In genomic region chr4:85186011-85186410, GRCm38 (mm10) we compare ENCODE assay signal across 10 mouse cellular contexts. TPM values are rescaled to one million over a fixed set of nuclear protein-coding genes. Genes with fewer than 3 reads are reported as not detected.
DNase-seq lines count a peak whose midpoint lies in the region; ATAC-seq and TF ChIP-seq lines count a peak whose summit lies in the region.
"Had no signal": no experiment of that assay in that cellular context is flagged by ENCODE, and none has a peak within 500 bp of the region (broad histone marks: within the 10 kb centered on the region; RNA-seq: fewer than 3 reads in every experiment).

No protein-coding gene starts in this region.

- peak; percentile 59; the same call in 1 of the 2 replicates for TF ChIP-seq CTCF in small intestine, adult 2 months (IDR thresholded peaks at IDR 0.05; ENCODE audit: extremely low read depth, insufficient read length, insufficient replicate concordance, low read depth, low read length)

- no peak for TF ChIP-seq POLR2A in small intestine, adult 2 months (IDR thresholded peaks at IDR 0.05; ENCODE audit: low read depth, low read length)

- no peaks in the 10 kb centered on the region for H3K4me1 ChIP-seq in hindbrain, embryonic 11.5 days (replicated peaks; ENCODE audit: control insufficient read depth, insufficient read depth, low read length)
- H3K4me1 ChIP-seq in hindbrain, embryonic 12.5 days = no peaks in the 10 kb centered on the region
- H3K4me1 ChIP-seq in midbrain, embryonic 10.5 days = no peaks in the 10 kb centered on the region
- no peaks in the 10 kb centered on the region for H3K4me1 ChIP-seq in midbrain, embryonic 13.5 days (replicated peaks)
- H3K4me1 ChIP-seq in small intestine, adult 2 months (ENCODE audit: control insufficient read depth, insufficient read depth, insufficient read length, low read length) = no peaks in the 10 kb centered on the region
- H3K4me1 ChIP-seq: limb, embryonic 15.5 days had no signal

- H3K9me3 ChIP-seq in hindbrain, embryonic 11.5 days (ENCODE audit: control insufficient read depth, low read length) = no peaks in the 10 kb centered on the region
- no peaks in the 10 kb centered on the region for H3K9me3 ChIP-seq in hindbrain, embryonic 12.5 days (replicated peaks)
- H3K9me3 ChIP-seq in midbrain, embryonic 10.5 days (replicated peaks) = no peaks in the 10 kb centered on the region
- H3K9me3 ChIP-seq in midbrain, embryonic 13.5 days = no peaks in the 10 kb centered on the region
- H3K9me3 ChIP-seq: limb, embryonic 15.5 days had no signal

- H3K36me3 ChIP-seq in hindbrain, embryonic 11.5 days (ENCODE audit: control insufficient read depth, insufficient read depth, low read length) = no peaks in the 10 kb centered on the region
- no peaks in the 10 kb centered on the region for H3K36me3 ChIP-seq in hindbrain, embryonic 12.5 days
- no peaks in the 10 kb centered on the region for H3K36me3 ChIP-seq in midbrain, embryonic 10.5 days
- no peaks in the 10 kb centered on the region for H3K36me3 ChIP-seq in midbrain, embryonic 13.5 days
- no peaks in the 10 kb centered on the region for H3K36me3 ChIP-seq in small intestine, adult 2 months (ENCODE audit: control insufficient read depth, insufficient read depth, low read length)
- H3K36me3 ChIP-seq: limb, embryonic 15.5 days had no signal

- peak; percentile 30 for DNase-seq in hindbrain, embryonic 11.5 days (ENCODE audit: low spot score)
- DNase-seq in midbrain, embryonic 10.5 days (ENCODE audit: low spot score) = peak; percentile 24
- peak; percentile 34 for DNase-seq in brain, adult 2 months (ENCODE audit: low read depth, low spot score)
- DNase-seq in right cerebral cortex, adult 18-20 months = no peak

- no peak overlapping the region for H3K27ac ChIP-seq in hindbrain, embryonic 11.5 days (ENCODE audit: low read depth, low read length)
- no peak overlapping the region for H3K27ac ChIP-seq in hindbrain, embryonic 12.5 days
- H3K27ac ChIP-seq in midbrain, embryonic 10.5 days (replicated peaks) = no peak overlapping the region
- no peak overlapping the region for H3K27ac ChIP-seq in midbrain, embryonic 13.5 days
- H3K27ac ChIP-seq in small intestine, adult 2 months (ENCODE audit: insufficient read depth, low read depth, low read length) = no peak overlapping the region
- H3K27ac ChIP-seq: limb, embryonic 15.5 days had no signal

- H3K4me3 ChIP-seq in hindbrain, embryonic 11.5 days (ENCODE audit: low read depth, low read length) = no peak overlapping the region
- H3K4me3 ChIP-seq in hindbrain, embryonic 12.5 days = no peak overlapping the region
- H3K4me3 ChIP-seq in midbrain, embryonic 10.5 days = no peak overlapping the region
- H3K4me3 ChIP-seq in midbrain, embryonic 13.5 days (replicated peaks) = no peak overlapping the region
- no peak overlapping the region for H3K4me3 ChIP-seq in small intestine, adult 2 months (ENCODE audit: low read depth, low read length)
- H3K4me3 ChIP-seq: limb, embryonic 15.5 days had no signal

- WGBS in hindbrain, embryonic 11.5 days = 56% methylated on average over 4 of the region's 4 CpGs
- 57% methylated on average over 4 of the region's 4 CpGs for WGBS in hindbrain, embryonic 12.5 days
- WGBS in midbrain, embryonic 10.5 days = 61% methylated on average over 4 of the region's 4 CpGs
- 58% methylated on average over 4 of the region's 4 CpGs for WGBS in midbrain, embryonic 13.5 days
- WGBS in small intestine, adult 2 months = 67% methylated on average over 4 of the region's 4 CpGs

- 0 out of 2 replicates have a peak, but pooled peaks have one; percentile 17 for ATAC-seq in hindbrain, embryonic 11.5 days (ENCODE audit: low FRiP score)
- no peak for ATAC-seq in hindbrain, embryonic 12.5 days (ENCODE audit: low FRiP score)
- ATAC-seq in midbrain, embryonic 13.5 days = no peak
- ATAC-seq: forebrain, embryonic 16.5 days had no signal

- H3K27me3 ChIP-seq in hindbrain, embryonic 11.5 days (ENCODE audit: control insufficient read depth, insufficient read depth, low read length) = no peaks in the 10 kb centered on the region
- H3K27me3 ChIP-seq in hindbrain, embryonic 12.5 days = no peaks in the 10 kb centered on the region
- no peaks in the 10 kb centered on the region for H3K27me3 ChIP-seq in midbrain, embryonic 10.5 days (ENCODE audit: low read depth, poor library complexity, severe bottlenecking)
- no peaks in the 10 kb centered on the region for H3K27me3 ChIP-seq in midbrain, embryonic 13.5 days
- no peaks in the 10 kb centered on the region for H3K27me3 ChIP-seq in small intestine, adult 2 months (ENCODE audit: control insufficient read depth, insufficient read depth, low read length)
- H3K27me3 ChIP-seq: limb, embryonic 15.5 days had no signal

- H3K4me2 ChIP-seq in hindbrain, embryonic 11.5 days (replicated peaks; ENCODE audit: low read depth, low read length) = no peak overlapping the region
- H3K4me2 ChIP-seq in hindbrain, embryonic 12.5 days (replicated peaks) = no peak overlapping the region
- H3K4me2 ChIP-seq in midbrain, embryonic 13.5 days (replicated peaks) = no peak overlapping the region
- H3K4me2 ChIP-seq: heart, embryonic 11.5 days; limb, embryonic 15.5 days had no signal

- no peak overlapping the region for H3K9ac ChIP-seq in hindbrain, embryonic 11.5 days (ENCODE audit: low read depth, low read length)
- H3K9ac ChIP-seq in hindbrain, embryonic 12.5 days = no peak overlapping the region
- no peak overlapping the region for H3K9ac ChIP-seq in midbrain, embryonic 13.5 days (replicated peaks)
- H3K9ac ChIP-seq: limb, embryonic 15.5 days had no signal

RNA-seq across cellular contexts. Expression of gene Sh3gl2, which starts 18.9 kb away (rescaled TPM):
- polyA plus RNA-seq in hindbrain, embryonic 11.5 days (2014; fragmentation: Nextera tagmentation; extraction: Ambion mirVana) = 12.9 and 15.1 TPM in 2 replicates
- 22.4 and 24.0 TPM in 2 replicates for polyA plus RNA-seq in hindbrain, embryonic 12.5 days (2016; fragmentation: Nextera tagmentation; extraction: Ambion mirVana)
- 3.0 and 5.6 TPM in 2 replicates for polyA plus RNA-seq in midbrain, embryonic 10.5 days (2016; fragmentation: Nextera tagmentation; extraction: Ambion mirVana)
- polyA plus RNA-seq in midbrain, embryonic 13.5 days (2015; fragmentation: Nextera tagmentation; extraction: Ambion mirVana) = 33.7 and 36.0 TPM in 2 replicates
- 8.3 and 16.7 TPM in 2 replicates for polyA plus RNA-seq in small intestine, adult 2 months (2012; rRNA removed)
